Mouse (Mus musculus) kidney, adult 2 months (tissue): Measurements from ENCODE around the gene Cpne9.

ENCODE experiments used
- CTCF ChIP-seq: fragments of 200-500 bp; conservative IDR thresholded peaks from 2 replicates; pipeline ENCODE4 v1.5.1; 2011; ENCODE audit warnings: low read depth, mild to moderate bottlenecking, control low read depth, low read length, moderate library complexity, mixed read lengths; ENCODE audit not compliant: insufficient read depth, insufficient read length
- POLR2A ChIP-seq: fragments of 200-500 bp; IDR thresholded peaks from one replicate; pipeline ENCODE4 v1.6.1; 2011; ENCODE audit warnings: low read depth, low read length, control low read depth

- no peak for TF ChIP-seq CTCF
- peak; percentile 67 for TF ChIP-seq POLR2A
These were observed 61.3 kb downstream of the Cpne9 start, which contains the start of gene Camk1 for GRCm38 (mm10) chr6:113343177-113344092.
